Mouse (Mus musculus) spleen, postnatal 10 days (tissue): ENCODE measurements around the gene Zfhx3.

ENCODE experiments used
- DNase-seq, 2 experiments: peaks; one replicate each; pipeline ENCODE4 v3.0.0; 2021 to 2022; ENCODE audit warnings: low spot score in 2 of 2

The Zfhx3 gene

DNA sequence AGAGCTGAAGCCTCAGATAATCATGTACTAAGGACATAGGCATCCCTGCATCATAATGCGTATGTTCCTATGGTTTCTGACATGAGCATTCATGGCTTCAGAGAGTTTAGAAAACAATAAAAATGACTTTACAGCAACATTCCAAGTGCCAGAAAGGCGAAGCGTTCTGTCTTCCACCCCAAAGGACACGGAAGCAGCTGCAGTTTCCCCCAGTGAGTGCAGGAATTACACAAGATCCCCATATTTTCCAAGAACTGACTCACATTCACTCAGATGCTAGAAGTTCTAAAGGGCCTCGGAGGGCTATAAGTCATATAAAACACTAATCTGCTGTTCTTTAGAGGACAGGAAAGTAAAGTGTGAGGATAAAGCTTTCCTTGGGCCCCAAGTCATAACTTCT, 75.3 kb downstream of the Zfhx3 start:
- no peak for DNase-seq

DNA sequence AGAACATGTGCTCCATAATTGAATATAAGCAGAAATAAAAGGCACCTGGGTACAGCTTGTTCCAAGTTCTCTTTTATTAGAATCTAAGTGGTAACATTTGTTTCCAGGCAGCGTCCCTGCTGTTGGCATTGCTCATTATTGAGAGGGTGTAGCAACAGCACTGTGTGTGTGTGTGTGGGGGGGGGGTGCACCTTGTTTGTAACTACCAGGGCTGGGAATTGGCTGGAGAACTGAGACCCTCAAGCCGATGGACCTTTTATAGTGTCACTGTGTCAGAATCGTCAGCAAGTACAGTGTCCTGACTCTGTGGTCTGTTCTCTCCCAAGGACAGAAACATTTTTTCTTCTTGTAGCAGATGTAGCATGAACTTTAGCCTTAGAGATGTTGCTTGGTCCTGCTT, 77.2 kb downstream of the Zfhx3 start:
- no peak for DNase-seq

DNA sequence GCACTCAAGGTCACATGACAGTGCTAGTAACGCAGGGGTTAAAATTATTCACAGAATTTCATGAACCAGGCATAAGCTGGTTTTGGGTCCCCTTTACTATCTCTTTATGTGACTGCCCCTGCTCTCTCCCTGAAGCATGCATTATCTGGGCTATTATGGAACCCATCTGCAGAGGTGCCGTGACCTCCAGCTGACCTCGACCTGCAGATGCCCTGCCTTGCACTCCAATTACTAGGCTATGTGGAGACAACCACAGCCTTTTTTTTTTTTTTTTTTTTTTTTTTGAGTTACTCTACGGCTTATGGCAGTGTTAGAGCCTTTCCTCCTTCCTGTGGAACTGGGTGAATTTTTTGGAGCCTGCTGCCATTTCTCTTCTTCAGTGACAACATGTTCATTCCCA, 80.0 kb downstream of the Zfhx3 start:
- DNase-seq = no peak

DNA sequence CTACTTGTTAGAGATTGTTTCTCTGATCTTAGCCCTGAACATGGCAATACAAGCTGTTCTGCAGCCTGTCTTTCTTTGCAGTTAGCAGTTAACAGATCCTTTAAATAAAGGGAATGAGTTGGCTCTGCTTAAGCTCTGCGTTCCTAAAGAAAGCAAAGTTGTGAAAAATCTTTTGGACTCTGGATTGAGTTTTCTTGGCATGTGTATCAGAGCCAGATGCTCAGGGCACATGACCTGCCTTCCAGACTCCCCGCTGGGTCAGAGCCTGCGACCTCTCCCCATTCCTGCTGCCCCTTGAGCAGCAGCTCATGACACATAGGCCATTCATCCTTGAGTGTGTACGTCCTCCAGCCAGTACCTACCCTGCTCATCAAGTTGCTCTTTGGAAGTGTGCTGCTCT, 81.9 kb downstream of the Zfhx3 start:
- DNase-seq = no peak

DNA sequence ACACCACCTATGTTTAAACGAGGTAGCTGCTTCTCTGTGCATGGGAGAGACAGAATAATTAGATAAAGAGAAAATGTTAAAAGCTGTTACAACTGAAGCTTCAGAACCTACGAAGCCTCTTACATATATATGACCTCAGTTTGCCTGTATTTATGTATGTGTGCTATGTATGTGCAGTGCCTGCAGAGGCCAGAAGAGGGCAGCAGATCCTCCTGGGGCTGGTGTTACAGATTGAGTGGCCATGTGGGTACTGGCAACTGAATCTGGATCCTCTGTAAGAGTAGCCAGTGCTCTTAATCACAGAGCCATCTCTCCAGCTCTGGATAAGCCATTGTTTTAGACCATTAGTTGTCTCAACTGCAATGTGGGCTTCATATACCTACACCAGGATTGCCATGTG, 82.8 kb downstream of the Zfhx3 start:
- no peak for DNase-seq

DNA sequence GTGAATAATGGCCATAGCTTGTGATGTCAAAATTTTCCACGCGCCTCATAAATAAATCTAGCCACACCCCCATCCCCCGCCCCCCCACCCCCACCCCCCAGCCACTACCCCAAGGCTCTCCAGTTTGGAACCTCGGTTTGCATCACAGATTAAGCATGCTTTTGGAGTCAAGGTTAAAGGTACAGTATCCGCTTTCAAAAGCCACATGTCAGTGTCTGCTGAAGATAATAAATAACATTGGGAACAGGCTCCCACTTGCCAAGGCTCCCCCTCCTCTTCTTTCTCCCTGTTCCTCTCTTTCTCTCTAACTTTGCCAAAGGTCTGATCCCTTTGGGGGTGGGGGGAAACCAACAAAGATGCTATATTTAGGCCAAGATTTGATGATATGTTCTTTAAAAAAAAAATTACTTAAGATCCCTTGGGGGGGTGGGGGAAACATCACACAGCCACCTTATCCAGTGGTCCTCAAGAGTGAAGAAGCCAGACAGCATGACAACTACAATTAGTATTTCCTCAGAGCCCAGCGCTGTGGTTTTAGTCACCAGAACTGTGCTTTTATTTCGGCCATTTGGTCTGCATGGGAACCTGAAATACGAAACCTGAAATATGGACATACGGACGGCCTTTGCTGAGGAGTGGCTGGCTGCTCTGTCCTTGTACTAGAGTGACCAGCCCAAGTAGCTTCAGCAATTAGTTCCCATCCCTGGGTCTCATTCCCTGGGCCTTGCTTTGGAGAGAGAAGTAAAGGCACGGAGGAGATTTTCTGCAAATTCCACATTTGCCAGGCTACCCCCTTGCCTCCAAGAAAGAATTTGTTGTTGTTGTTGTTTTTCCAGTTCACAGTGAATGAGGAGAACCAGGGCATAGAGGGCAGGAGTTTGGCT, 84.4 kb downstream of the Zfhx3 start:
- DNase-seq = no peak

DNA sequence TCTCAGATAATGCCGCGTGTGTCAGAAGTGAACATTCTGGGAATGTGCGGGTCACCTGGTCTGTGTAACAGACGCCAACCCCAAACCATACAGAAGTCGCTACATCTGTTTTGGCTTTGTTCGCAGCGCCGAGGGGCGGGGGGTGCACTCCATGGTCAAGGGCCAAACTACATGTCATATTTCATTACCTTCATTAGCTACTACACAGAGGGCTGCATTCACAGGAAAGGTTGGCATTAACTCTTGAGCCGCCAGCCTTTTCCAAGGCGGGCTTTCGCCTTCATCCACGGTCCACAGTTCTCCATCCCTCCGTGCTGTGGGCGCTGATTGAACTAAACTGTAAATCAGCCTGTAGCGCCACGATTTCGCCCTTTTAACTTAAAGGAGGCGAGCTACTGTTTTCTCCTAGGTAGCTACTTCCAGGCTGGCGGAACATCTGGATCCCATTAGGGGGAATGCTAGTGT, 85.1 kb downstream of the Zfhx3 start:
- no peak for DNase-seq

DNA sequence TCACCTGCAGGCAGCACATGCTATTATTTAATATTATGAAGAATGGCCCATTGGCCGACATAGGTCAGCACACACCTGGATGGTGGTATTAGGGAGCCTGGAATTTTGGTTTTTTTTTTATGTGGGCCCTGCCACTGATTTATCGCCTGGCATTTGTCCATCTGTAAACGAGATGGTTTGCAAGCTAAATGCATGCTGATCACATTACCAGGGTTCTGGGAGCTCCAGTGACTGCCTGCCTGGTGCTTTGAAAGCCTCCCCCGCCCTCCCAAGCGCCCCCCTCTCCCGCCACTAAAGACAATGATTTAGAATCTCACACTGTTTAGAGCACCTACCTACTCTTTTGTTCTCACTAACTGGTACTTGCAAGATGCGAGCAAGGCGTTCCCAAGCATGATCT, 86.0 kb downstream of the Zfhx3 start:
- DNase-seq = no peak

DNA sequence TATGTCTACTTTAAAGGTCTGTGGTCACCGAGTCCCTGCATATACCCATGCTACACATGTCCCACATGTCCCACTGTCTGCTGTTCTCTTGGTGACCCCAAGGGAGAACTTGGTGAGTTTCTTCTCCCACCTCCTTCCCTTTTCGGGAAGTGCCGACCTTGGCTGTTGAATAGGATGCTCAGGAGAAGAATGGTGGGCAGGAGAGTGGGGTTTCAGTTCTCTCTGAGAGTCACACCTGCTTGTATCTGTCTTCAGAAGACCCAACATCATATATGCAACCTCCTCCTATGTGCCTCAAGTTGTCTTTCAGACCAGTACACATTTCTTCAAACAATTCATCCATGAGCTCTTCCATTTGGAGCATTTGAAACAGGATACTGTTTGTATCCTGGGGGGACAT, 88.7 kb downstream of the Zfhx3 start:
- DNase-seq = no peak

DNA sequence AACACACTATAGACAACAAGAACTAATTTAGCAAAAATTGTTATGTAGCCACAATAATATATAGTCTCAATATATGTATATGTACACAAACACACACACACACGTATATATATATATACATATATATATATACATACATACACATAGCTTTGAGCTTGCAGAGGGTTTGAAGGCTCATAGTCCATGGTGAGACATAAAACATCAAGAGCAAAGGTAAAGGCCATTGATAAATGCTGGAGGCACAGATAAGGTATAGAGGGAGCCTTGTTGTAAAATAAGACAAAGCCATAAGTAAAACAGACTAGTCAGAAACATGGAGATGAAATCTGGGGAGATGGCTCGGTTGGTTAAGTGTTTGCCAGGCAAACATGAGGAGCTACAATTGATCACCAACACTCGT, 91.6 kb downstream of the Zfhx3 start:
- DNase-seq = no peak

DNA sequence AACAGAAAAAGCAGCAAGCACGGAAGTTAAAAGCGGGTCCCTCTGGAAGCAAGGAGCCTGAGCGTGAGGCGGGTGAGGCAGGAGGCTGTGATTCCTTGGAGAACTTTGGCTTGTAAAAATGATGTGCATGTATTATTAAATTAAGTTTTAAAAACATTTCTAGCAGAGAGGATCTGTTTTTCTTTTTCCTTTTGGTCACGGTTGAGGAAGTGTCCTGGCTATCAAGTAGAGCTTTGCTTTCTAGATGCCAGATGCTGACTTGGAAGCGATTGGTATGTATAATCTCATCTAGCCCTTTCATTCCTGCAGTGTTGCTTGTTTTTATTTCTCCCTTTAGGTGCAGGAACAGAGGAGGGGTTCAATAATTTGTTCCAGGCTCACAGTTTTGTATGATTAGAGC, 92.3 kb downstream of the Zfhx3 start:
- no peak for DNase-seq

DNA sequence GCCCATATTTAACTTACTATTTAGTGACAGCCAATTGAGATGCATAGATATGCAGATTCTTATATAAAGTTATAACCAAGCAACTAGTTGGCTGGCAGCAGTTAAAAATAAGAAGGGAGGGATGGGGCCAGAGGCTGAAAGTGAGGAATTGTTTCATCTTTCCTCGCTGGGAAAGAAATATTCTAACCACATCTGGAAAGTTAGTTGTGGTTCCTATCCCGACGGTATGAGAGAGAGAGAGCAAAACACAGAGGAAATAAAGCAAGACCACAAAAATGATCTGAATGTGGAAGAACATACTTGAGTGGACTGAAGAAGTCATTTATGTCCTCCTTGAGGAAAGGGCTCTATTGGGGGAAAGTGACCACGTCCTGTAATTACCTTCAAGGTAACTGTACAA, 101.2 kb downstream of the Zfhx3 start:
- DNase-seq = no peak

DNA sequence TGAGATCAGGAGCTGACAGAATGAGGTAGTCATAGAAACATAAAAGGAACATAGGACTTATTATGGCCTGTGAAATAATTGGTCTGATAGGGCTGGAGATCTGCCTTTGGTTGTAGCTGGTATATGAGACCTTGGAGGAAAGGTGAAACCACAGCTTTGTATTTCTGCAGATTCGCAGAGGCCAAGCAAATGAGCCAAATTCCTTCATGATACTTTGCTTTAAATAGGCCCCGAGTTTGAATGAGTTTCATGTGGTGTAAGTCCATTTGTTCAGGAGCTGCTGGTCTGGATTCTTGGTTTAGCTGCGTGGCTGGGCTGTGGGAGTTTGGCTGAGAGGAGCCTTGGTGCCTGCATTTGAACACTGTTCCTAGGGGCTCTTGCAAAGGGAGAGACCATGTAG, 101.7 kb downstream of the Zfhx3 start:
- no peak for DNase-seq

DNA sequence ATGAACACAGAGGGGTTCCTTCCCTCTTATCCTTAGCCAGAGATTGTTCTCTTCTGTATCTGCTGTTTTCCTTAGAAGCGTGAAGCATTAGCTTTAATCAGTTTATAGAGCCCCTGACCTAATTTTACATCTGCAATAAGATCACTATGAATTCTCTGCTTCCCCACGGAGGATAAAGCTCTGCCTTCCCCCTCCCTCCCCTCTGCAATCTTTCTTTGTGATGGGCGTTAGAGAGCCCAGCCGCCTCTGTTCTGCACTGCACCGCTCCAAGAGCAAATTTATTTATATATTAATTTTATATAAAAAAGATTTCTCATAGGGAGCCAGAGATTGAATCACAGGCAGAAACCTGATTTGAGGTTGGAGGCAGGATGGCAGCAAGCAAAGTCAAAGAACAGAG, 113.8 kb downstream of the Zfhx3 start:
- no peak for DNase-seq

DNA sequence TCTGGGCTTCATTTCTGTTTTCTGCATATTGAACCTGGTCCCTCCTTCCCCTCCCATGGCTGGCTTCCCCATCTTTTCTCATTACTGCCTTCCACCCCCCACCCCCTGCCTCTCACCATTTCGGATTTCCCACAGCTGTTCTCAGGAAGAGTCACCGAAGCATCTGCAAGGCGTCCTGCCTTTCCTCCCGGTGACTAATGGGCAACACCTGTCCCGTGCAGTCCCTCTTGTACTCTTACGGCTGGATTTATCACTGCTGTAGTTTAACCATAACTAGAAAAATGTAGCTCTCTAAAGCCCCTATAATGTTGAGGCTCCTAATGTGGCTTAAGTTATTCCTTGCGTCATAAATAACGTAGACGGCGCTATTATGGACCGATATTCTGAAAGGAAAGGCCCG, 119.5 kb downstream of the Zfhx3 start:
- no peak for DNase-seq

DNA sequence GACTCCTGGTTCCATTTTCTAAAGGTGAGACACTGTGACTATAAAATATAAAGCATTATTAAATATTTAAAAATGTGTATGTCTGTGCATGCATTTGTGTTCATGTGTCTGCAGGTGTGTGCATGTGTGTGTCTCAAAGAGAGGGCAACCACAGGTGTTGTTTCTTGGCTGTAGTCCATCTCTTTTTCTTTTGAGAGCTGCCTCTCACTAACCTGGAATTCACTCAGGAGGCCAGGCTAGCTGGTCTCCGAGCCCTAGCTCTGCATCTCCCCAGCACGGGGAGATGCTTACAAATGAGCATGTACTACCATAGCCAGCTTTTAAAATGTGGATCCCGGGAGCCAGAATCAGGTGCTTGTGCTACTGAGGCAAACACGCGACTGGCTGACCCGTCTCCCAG, 124.7 kb downstream of the Zfhx3 start:
- no peak for DNase-seq

DNA sequence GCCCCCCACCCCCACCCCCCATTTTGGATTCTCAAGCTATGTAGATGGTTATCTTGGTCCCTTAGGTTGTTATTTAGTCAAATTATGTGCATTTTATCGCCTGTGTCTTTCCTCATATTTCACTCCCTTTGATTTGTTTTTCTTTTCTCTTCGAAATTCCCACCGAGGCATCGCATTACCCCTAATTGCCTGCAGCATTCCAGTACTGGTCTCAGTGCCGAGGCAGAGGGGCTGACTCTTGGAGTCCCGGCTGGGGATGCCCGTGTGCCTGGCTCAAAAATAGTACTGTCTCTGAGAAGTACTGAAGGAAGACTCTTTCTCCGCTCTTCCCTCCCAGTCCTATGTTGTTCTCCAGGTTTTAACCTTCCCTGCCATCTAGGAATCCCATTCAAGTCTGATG, 125.8 kb downstream of the Zfhx3 start:
- DNase-seq = no peak

DNA sequence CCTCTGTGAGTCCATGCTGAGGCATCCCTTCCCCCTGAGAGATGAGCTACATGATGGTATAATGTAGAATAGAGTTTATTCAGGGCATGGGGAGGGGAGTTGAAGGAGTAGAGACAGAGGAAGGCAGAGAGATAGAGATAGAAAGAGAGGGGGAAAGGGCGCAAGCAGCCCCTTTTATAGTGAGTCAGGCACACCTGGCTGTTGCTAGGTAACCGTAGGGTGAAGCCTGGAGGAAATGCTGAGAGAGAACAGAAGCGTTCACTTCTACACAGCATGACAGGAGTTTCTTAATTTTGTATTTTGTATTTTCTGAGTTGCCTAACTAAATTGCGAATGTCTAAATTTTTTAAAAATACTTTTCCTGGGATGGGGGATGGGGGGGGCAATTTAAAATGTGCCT, 128.0 kb downstream of the Zfhx3 start:
- no peak for DNase-seq

DNA sequence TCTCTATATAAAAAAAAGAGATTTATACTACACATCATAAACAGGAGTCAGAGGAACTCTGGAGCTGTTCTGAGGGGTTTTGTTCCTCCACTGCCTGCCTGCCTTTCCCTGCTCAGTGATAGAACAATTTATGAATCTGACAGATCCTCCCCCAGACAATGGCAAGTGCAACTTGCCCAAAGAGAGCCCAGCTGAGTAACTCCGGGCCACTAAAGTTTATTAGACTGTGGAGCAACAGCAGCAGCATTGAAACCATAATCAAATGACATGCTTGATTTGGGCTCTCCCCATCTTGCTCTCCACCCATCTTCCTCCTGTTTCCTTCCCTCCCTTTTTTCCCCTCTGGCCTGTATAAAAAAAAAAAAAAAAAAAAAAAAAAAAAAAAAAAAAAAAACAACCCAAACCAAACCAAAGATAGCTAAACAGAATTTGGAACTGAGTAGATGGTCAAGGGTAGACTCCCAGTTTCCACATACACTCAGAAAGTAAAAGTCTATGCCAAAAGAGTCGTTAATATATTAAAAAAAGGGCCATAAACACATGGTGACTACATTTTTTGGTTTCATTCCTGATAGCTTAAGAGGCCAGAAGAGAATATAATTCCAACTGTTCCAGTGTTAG, 129.8 kb downstream of the Zfhx3 start:
- no peak for DNase-seq

DNA sequence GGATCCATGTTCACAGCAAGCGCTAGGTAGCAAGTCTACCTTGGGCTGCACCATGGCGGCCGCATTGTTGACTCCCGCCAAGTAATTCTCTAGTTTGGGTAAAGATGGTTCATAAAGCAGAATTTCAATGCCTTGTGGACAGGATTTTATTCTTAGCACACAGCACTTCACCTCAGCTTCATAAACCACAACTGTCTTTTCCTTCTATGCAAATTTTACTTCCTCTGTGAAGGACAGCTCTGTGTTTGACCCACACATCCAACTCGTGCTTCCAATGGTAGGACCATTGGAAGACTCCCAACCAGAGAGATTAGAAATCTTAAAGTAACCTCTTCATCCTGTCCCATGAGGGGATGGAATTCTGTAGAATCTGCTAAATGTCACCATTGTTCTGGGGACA, 130.4 kb downstream of the Zfhx3 start:
- DNase-seq = no peak

DNA sequence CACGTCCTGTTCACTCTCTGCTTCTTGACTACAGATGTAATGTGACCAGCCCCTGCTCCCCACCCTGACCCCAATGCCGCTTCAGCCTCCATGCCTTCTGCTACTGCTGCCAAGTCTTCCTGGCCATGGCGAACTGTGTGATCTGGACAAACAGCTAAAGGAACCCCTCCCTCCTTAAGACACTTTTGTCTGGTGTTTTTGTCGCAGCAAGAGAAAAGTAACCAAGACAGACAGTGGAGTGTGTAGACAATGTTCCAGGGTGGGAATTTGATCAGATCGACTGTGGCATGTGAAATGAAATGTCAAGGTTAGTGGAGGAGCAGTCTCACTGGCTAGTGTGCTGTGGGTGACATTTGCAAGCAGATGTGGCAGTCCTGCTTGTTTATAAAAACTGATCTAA, 132.7 kb downstream of the Zfhx3 start:
- DNase-seq = no peak

DNA sequence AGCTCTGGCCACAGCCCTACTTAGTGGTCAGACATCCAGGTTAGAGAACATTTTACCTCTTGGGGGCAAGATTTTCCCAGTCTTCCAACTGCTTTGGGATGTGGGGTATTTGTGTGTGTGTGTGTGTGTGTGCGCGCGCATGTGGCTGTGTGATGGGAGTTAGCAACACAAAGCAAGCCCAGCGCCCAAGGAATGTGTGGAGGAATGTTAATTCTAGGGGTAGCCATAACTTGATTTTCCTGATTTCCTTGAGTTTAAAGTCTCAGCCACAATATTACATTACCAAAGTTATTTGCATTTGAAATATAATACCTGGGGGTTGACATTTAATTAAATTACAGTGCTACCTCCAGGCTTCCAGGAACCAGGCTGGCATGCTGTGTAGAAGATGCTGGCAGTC, 136.3 kb downstream of the Zfhx3 start:
- DNase-seq = no peak

DNA sequence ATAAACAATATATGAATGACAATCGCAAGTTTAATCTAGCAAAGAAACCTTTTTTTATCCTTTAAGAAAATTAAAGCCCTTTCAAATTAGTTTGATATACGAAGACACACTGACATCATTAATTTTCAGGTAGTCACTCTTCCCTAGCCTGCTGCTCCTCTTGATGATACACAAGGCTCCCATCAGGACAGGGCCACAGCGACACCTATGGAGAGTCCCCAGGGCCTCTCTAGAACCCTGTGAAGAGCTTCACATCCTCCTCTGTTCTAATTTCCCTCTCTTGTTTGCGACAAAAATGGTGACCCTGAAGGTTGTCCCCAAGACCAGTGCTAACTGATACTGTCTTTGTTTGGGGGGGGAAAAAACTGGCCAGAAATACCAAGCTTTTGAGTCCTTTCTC, 144.5 kb downstream of the Zfhx3 start:
- DNase-seq = no peak

DNA sequence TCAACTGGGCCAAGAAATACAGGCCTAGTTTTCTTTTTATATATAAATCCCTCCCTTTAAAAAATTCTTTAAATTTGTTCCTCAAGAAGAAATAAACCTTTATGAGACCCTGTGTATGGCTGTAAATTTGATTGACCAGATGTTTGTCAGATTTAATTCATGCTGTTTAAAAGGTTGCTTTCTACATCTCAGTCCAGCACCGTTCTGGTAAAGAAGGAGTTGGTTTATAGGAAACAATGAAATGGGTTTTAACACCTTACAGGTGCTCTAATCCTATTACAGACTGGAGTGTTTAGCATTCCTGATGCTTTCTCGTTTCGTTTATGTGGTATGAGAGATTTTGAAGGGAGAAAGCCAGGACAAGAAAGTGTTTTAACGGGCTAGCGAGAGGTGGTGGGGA, 147.2 kb downstream of the Zfhx3 start:
- DNase-seq = no peak
